Mouse (Mus musculus) c-Kit-positive CD71-negative TER-119-negative erythroid progenitor cells, embryonic 14.5 days (primary cell): Measurements from ENCODE around the gene Prrg4.
"Not testable (repeated sequence)": the region's sequence is repeated elsewhere in the genome, so short reads cannot be mapped to it uniquely, and the experiment has no call there.

Experiments
- DNase-seq: peaks from one replicate; pipeline ENCODE4 v3.0.0-alpha.2; 2013; ENCODE audit warnings: low read depth

Gene Prrg4

DNA sequence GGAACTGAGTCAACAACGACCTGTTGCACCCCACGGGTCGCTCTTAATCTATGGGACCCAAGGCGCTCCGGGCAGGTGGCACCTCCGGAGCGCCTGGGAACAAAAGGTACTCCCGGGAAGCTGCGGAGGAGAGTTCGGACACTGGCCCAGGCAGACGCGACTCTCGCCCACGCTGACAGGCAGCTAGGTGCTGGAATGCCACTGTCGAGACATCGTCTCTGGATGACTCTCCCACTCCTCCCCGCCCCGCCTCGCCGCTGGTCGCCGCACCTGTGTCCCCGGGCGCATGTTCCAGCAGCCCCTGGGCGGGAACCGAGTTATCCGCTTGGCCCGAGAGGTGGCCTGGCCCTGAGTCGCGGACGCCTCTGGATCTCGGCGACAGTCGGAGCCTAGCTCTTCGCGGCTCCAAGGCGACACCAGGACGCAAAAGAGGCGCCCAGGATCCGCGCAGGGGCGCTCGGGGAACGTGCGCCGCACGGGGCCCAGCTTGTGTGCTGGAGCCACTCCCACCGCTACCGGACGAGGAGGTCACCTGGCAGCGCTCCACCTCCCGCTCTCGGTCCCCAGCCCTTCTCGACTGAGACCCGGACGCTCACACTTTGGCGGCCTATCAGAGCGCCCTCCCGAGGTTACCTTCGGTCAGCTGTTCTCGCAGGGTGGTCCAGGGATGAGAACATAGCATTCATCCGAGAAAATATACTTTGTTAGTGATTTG is at the start of gene Prrg4:
TSS of gene Prrg4 (minus strand) at position 601 of the 715 bp plus-strand sequence.
- DNase-seq = no peak

DNA sequence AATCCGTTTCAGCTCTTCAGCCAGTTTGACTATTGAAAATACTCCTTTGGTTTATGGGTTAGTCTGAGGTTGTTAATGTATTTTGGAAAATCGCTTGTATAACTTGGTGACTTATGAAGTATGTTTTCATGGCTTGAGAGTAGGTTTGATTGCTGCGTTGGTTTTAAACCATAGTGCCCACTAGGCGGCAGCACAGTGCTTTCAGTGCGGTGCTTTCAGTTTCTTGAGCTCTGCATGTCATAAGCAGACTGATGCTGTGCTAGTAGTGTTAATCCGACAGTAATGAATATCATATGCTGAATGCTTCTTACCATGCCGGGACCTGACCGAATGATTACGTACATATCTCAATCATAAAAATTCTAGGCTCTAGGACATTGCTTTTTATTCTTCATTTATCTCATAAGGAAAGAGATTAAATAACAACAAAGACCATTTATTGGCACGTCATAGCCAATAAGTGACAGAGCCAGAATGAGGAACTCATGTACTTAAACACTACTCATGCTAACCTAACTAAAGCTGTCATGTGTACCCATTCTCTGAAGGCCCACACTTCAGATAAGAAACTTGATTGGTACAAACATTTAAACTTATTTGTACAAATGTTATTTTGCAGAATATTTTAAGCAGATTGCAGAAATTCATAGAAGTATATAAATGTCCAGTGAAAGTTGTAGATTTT is 38.3 kb upstream of the Prrg4 start:
- peak; percentile 71 for DNase-seq

DNA sequence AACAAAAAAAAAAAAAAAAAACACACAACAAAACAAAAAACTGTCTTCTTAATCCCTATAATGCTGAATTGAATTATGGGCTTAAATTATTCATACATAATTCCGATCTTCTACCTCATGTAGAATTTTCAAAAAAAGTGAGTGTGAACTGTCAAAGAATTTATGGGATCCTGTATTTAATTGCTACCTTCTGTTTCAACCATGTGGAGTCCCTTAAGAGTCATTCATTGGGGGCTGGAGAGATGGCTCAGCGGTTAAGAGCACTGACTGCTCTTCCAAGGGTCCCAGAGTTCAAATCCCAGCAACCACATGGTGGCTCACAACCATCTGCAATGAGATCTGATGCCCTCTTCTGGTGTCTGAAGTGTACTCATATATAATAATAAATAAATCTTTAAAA is 37.7 kb upstream of the Prrg4 start:
- not testable (repeated sequence) for DNase-seq

DNA sequence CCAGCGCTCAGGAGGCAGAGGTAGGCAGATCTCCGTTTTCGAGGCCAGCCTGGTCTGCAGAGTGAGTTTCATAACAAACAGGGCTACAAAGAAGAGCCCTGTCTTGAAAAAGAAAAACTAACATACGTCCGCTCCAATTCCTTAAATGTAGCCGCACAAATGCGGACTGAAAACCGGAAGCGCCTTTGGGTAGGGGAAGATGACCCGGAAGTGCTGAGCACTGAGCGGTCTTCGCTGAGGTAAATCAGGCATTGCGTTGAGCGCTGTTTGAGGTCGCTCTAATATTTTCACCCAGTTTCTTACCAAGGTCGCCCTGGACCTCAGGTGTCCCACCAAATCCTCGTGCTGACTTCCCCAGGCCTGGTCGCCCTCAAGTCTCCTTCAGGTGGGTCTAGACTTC is 36.4 kb upstream of the Prrg4 start:
- no peak for DNase-seq

DNA sequence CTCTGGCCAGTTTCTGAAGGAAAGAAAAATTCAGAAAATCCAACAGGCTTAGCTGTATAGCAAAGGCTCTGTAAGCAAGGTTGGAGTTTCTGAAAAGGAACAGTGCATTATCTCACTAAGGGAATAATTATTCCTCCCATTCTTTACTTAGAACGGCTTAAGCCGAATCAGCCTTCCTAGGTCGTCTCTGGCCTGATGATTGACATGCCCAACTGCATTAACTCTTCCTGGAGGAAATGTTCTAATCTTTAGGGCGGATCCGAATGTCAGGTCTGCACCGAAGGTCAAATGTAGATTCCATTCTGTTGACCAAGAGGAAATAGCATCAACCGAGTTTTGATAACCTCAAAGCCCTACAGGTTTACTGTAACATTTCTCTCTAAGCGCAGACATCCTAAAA is 29.1 kb upstream of the Prrg4 start:
- no peak for DNase-seq

DNA sequence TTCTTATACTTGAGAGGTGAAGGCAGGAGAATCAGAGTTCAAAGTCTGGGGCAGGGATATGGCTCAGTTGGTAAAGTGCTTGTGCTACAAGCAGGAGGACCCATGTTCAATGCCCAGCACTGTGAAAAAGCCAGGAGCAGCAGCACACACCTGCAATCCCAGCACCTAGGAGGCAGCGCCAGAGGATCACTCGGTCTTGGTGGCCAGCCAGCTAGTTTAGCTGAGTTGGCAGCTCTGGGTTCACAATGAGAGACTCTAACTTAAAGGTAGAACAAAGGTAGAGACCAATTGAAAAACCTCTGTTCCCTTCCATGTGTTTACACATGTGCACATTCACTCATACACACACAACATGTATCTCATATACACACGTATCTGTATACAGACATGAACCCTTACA is 19.4 kb upstream of the Prrg4 start:
- DNase-seq = no peak

DNA sequence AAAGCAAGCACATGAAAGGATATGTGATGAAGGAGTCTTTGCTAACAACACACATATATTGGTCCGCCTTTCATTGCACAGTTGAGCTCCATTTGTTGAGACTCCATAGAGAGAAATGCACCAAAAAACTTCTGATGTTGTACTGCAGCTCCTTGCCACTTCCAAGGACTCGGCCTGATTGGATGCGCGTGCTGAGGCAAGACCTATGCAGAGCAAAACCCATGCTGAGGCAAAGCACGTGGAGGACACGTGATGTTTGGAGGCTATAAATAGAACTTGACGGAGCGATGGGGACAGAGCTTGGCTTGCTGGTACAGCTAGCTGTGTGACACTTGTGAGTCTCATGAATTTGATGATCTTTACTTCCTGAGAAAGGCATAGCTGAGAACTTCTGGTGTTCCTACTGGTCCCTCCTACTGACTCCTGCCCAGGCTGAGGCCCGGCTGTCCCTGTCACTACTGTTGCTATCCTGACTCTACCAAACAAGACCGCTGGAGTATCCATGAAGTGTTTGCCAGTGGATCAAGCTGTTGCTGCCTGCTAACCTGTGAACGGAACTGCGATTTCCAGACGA is 17.7 kb upstream of the Prrg4 start, which contains the start of gene Ccdc73:
TSS of gene Ccdc73 (plus strand) at position 524 of the 574 bp plus-strand sequence.
- no peak for DNase-seq

DNA sequence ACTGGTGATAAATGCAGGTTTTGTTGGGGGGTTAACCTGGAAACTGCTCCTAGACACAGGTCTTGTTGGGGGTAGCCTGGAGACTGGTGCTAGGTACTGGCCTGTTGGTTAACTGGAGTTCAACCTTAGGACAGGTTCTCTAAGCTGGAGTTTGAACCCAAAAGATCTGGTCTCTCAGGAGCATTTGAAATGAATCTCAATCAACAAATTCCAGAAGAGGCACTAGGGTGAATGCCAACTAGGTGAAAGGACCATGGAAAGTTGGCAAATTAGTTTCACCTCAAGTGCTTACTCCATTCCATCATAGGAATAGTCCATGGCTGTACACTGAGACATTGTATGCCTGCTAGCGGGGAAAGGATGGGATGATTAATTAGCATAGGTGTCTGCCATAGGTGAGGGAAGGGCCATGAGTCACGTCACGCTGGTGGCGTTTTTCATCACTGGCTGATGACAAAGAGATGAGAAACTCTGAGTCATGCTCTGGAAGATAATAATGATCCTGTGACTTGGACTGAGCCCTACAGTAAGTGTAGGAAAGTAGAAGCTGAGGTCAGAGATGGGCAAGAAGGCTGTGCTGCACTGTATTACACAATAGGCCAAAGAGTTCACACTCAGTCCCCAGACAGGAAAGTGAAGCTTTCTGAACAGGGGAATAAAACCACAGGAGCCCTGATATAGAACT is 14.6 kb upstream of the Prrg4 start:
- no peak for DNase-seq

DNA sequence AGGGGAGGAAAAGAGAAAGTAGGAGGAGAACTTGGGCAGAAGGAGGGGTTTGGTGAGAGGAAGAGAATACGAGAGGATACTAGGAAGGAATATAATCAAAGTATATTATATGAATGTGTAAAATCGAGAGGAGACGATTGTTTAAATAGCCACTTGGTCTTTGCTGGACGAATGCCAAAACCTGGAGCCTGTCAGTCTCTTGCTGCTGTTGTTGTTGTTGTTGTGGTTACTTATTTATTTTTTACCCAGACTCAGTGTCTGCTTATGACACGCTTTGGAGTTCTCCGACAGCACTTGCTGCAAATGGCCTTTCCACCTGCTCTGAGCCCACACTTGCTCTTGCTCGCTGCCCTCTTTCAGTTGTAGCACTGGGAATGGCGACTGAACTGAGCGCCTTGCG is 10.8 kb upstream of the Prrg4 start:
- DNase-seq = no peak

DNA sequence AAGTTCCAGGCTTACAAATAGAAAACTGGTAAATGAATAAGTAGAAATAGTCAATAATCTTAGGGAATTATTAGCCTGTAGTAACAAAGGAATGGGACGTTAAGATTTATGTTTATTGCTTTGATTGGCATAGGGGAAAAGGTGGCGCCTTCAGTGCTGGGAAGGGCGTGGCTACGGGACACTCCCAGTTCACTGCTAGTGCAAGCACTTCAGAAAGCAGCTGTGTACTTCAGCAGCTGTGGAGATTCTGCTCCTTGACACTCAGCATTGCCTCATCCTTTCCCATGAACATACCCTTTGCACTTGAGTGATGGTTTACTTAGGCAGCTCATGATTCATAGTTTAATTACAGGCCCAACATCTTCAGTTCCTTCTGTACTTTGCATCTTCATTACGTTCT is 9.4 kb upstream of the Prrg4 start:
- no peak for DNase-seq

DNA sequence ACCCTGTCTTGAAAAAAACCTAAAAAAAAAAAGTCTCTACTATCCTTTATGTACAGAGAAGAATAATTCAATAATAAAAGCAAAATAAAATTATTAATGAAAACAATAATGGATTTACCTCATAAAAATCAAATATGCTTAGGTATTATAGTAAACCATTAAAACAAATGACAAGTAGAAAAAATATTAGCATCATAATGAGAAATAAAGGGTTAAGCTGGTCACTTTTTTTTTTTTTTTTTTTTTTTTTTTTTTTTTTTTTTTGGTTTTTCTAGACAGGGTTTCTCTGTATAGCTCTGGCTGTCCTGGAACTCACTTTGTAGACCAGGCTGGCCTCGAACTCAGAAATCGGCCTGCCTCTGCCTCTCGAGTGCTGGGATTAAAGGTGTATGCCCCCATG is 8.4 kb upstream of the Prrg4 start:
- not testable (repeated sequence) for DNase-seq

DNA sequence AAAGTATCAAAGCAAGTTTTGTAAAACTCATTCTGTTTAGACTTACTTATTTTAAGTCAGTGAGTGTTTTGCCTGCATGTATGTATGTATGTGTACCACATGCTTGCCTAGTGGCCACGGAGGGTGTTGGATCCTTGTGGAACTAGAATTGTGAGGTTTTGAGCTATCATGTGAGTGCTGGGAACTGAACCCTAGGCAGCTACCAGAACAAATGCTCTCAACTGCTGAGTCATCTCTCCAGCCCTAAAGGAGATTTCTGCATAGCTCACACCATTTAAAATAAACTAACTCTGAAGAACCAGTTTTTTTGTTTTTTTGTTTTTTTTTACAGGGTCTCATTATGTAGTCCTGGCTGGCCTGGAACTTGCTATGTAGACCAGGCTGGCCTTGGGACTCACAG is 6.5 kb upstream of the Prrg4 start:
- DNase-seq = no peak

DNA sequence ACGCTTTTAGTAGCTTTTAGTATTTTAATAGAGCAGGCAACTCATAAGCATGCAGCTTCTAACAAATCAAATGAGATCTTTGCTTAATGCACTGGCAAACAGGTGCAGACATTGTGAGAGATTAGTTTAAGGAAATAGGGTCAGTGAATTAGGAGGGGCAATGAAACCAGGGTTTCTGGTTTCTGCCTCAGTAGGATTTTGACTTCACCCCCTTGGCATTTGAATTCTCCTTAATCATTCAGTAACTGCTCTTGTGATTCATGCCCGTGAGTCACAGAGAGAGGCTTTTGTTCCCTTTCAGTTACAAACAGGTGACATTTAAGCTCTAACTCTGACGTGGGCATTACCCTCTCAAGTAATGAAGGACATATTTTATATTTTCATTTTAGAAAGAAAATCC is 6.1 kb upstream of the Prrg4 start:
- DNase-seq = no peak

DNA sequence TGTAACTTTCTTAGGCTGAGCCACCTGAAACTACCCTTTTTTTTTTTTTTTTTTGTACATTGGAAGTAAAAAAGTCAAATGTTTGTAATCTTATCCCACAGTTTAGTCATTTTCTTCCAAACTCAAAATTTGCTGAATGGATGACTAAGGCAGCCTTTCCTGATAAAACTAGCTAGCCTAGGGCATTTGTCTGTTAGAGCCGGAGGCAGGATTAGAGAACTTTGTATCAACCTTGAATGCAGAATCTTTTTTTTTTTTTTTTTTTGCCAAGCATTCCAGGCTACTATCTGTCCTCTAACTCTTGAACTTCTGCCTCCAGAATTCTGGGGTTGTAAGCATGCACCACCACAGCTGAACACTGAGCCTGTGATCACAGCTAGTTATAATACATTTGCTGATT is 5.2 kb upstream of the Prrg4 start:
- DNase-seq = no peak

DNA sequence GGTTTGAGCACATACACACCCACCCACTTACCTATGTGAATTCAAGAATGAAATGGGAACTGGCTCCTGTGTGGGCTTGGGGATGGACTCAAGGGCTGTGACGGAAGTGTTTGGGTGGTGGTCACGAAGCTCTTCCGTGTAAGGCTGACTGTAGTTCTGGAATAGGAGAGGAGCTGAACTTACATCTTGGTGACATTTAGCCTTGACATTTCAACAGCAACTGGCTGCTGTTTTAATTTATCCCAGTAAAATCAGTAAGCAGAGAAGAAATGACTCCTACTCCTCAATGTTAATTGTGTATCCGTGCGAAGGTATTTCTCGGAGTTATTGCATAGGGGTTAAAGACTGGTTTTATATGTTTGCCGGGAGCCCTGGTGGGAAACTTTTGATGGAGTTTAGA is 2.9 kb upstream of the Prrg4 start:
- DNase-seq = no peak

DNA sequence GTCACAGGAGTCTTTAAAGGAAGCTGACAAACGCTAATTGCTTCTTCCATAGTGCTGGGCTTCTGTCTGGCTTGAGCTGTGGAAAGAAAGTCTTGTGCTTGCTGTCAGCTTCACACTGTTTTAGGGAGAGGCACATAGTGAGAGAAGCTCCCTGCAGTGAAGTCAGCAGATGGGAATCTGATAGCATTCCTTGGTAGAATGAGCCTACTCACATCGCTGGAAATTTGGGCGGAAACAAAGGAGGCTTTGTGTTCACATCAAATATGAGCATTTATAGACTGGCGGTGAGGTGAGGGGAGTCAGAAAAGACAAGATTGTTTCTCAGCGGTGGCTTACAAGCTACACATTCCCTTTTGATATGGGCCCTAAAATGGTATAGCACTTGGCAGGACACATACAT is 2.0 kb upstream of the Prrg4 start:
- no peak for DNase-seq

DNA sequence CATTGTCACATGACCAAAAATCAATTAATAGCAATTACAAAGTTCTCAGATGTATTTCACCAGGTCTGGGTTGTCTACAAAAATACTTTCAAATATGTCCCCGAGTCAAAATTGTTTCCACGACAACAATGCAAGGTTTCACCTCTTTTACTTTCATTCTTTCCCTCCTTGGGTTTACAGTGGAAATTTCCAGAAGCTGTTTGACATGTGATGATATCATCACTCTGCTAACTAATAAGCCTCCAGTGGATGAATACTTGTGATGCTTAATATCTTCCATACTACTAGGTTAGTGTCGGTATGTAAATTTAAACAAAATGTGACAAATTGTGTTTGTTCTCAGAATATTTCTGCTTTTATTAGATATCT is 299 bp upstream of the Prrg4 start:
- DNase-seq = no peak

DNA sequence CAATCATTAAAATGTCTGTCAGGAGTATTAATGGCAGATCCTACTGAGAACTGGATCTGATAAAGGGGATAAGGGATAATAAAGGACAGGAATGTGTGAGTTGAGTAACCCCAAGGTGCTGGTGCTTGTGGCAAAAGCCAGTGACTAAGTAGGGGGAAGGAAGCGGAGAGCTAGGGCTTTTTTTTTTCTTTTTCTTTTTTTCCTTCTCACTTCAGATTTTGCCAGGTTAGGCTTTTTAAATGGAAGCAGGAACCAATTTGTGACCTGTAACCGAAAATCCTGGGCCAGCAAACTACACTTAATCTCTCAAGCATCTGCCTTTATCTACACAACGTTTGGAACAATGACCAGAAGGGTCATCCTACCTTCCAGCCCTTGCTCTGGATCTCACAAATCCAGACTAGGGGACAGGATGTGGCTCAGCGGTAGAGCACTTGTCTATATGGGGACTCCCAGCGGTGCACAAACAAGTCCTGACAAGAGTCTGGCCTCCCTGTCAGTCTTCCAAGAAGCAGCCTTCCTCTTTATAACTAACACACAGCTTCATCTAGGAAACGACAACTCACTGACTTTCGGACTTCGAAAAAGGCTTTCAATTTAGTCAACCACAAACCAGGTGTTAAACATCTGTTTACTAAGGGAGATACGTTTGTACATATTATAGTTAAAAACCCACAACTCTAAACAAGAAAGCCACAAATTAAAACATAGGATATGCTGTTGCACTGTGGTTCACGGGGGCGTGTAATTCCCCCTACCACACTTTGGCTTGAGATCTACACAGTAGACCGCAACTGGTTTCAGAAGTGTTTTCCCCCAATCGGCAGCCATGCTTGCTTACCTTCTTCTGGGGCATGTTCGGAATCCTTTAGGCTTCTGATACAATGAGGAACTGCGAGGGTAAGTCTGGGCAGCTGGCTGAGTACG is 1.2 kb downstream of the Prrg4 start:
- DNase-seq = no peak

DNA sequence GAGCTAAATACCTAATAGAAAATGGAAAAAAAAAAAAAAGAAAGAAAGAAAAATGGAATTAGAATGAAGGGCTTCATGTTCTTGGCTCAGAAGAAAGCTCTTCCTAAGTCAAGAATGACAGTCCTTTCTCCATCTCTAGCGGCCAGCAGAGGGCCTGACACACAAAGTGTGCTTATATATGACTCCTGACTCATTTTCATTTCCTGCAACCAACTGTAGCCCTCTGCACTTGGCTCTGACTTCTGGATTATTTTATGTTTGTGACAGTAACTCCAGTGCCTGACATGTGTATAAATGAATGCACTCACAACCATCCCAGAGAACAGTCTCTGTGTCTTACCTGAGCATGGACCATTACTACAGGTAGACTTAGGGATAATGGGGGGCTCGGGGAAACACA is 2.0 kb downstream of the Prrg4 start:
- DNase-seq = no peak

DNA sequence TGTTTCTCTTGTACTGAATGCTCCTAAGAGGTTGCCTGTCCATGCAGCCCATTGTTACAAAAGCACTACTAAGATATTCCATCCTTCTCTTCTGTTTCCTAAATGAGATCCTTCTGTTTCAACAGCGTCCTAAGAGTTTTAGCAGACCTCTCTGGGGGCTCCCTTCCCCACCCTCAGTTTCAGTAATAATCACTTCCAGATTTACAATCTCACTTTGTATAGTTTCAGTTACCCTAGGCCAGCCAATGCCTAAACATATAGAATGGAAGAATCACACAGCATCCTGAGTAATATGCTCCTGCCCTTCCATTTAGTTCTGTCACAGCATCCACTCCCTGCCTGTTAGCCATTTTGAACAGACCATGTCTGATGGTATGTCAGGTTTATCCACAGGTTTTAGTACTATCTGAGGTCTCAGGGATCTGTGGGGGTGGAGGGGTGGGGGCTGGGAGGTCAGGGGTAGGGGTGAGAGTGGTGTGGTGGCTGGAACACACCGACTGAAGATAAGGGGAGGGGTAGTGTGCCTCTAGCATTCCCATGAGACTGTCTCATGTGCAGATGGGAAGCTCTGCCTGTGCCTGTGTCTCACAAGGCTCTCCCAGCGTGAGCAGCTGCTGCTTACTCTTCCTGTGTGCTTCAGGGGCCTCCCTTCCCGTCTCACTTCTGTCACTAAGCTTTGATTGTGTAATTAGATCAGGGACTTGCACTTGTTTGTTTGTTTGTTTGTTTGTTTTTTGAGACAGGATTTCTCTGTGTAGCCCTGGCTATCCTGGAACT is 2.9 kb downstream of the Prrg4 start:
- DNase-seq = no peak

DNA sequence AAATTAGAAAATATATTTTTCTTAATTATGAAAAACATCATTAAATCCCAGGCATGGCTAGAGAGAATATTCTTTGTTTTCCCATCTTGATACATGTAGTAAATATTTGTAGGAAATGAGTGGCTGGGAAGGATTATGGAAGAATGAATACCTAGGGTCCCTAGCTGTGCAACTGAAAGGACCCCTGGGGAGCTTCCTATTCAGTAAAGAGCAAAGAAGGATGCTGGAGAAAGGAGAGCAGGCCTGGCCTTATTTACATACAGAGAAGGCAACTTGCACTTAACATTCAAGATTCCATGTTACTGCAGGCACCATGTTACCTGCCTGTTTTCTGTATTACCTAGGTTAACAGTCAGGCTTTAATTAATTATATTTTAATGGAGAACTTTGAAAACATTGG is 7.1 kb downstream of the Prrg4 start:
- no peak for DNase-seq
